Mouse (Mus musculus) megakaryocyte, embryonic 14.5 days (primary cell): ENCODE results near the gene Dtx3l. TPM values are rescaled to one million over a fixed set of nuclear protein-coding genes. Genes with fewer than 3 reads are reported as not detected.
A peak's percentile ranks its signal among the peaks of the same experiment; 100 is the strongest.

Experiments
- H3K27me3 ChIP-seq: replicated peaks from 2 replicates; pipeline ENCODE3; 2012; ENCODE audit warnings: inconsistent platforms
- H3K36me3 ChIP-seq: replicated peaks from 2 replicates; pipeline ENCODE3; 2012; ENCODE audit warnings: low read length, inconsistent platforms, mixed read lengths
- H3K4me1 ChIP-seq: 2 replicates; pipeline ENCODE4 v1.6.1; 2012; ENCODE audit warnings: inconsistent platforms
- H3K4me3 ChIP-seq: replicated peaks from 2 replicates; pipeline ENCODE3; 2012; ENCODE audit warnings: moderate library complexity, mild to moderate bottlenecking, inconsistent platforms
- H3K9me3 ChIP-seq: 2 replicates; pipeline ENCODE4 v1.6.1; 2012; ENCODE audit warnings: inconsistent platforms
- FLI1 ChIP-seq: IDR thresholded peaks from 2 replicates; pipeline ENCODE4 v1.6.1; 2012; ENCODE audit warnings: low read length, inconsistent platforms, mixed read lengths
- GATA1 ChIP-seq: IDR thresholded peaks from 3 replicates; pipeline ENCODE4 v1.6.1; 2012; ENCODE audit warnings: mixed read lengths, low read length, inconsistent platforms, borderline replicate concordance
- polyA plus RNA-seq: library from polyadenylated mRNA; stranded (reverse); fragments of >175 nt; gene quantifications from 2 replicates; pipeline ENCODE4 v1.2.3, GENCODE M21; 2012; ENCODE audit warnings: low replicate concordance; ENCODE audit not compliant: insufficient read depth

The Dtx3l gene
- polyA plus RNA-seq, 1 experiment = 1.3 TPM

GRCm38 (mm10) chr16:35932179-35933055 lies 6.5 kb downstream of the Dtx3l start:
- Histone ChIP-seq H3K36me3 (peaks cover 92% of the 10 kb centered on the region), H3K9me3 (no peaks in the 10 kb centered on the region), H3K27me3 (no peaks in the 10 kb centered on the region), H3K4me3 (peak overlapping the region; percentile 57), H3K4me1 (peaks cover 24% of the 10 kb centered on the region)
- TF ChIP-seq FLI1 = no peak
- TF ChIP-seq GATA1 = no peak

- H3K4me1 ChIP-seq = peaks cover 13% of the 10 kb centered on the region
Measured at GRCm38 (mm10) chr16:35924341-35924740, 14.6 kb downstream of the Dtx3l start.

DNA sequence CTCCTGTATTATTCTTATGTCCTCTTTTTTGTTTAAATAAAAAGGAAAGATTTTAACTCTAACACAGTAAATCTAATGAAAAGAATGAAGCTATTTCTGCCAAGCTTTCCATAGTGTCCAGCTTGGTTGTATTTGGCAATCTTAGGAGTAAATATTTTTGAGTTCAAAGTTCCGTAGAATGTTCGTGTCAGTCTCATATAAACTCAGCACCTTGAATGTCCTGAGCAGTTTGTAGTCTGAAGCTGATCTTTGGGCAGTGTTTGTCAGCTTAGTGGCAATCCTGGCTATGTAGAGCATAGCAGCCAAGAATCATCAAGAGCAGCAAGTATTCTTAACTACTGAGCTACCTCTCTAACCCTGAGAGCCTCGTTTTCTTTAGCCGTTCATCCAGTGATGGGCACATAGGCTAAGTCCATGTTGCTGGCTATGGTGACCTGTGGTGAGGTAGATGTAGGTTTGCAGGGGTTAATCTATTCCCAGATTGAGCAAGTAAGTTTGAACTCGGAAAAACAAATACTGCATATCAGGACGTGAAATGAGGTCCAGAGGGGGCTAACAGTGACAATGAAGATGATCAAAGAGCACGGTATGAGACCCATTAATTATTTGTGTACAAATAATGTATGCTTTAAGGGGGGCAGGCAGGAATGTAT lies 15.3 kb downstream of the Dtx3l start:
- H3K9me3 ChIP-seq = no peaks in the 10 kb centered on the region
- peaks cover 29% of the 10 kb centered on the region for H3K36me3 ChIP-seq
- no peak overlapping the region for H3K4me3 ChIP-seq
- H3K4me1 ChIP-seq = peaks cover 20% of the 10 kb centered on the region
- no peak for TF ChIP-seq FLI1
- no peak for TF ChIP-seq GATA1
- H3K27me3 ChIP-seq = no peaks in the 10 kb centered on the region

More at GRCm38 (mm10) chr16:35924341-35924740, 14.6 kb downstream of the Dtx3l start:
- Histone ChIP-seq H3K36me3 (peaks cover 36% of the 10 kb centered on the region), H3K9me3 (no peaks in the 10 kb centered on the region), H3K4me3 (no peak overlapping the region), H3K27me3 (no peaks in the 10 kb centered on the region)
- no peak for TF ChIP-seq GATA1
- no peak for TF ChIP-seq FLI1

DNA sequence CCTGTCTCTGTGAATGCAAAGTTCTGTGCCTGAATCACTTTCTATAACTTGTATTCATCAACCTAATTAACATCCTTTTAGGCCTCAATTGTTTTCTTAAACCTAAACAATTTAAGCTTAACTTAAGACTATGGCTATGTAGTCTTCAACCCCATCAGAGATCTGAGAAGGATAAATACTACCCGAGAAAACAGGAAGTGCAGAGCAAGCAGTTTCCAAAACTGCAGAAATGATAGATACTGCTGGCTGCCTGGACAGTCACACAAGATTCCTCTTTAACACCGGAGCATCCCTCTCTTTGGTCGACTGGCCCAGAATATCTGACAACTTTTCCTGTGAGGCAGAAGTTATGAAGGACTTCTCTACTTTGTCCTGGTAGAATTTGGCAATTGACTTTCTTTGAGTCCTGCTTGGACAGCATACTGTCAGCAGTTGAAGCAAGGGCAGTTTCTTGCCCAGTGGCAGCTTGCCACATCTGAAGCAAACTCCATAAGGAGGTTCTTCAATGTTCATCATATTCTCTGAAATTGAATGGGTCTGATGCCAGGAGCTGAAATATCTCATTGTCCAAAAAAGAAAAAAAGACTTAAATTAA lies 16.6 kb downstream of the Dtx3l start:
- TF ChIP-seq FLI1 (no peak), GATA1 (no peak)
- H3K4me1 ChIP-seq = peaks cover 29% of the 10 kb centered on the region
- no peaks in the 10 kb centered on the region for H3K9me3 ChIP-seq
- no peak overlapping the region for H3K4me3 ChIP-seq
- H3K36me3 ChIP-seq = peaks cover 18% of the 10 kb centered on the region
- no peaks in the 10 kb centered on the region for H3K27me3 ChIP-seq

- H3K9me3 ChIP-seq = no peaks in the 10 kb centered on the region
- H3K4me1 ChIP-seq = peaks cover 32% of the 10 kb centered on the region
- H3K36me3 ChIP-seq = peaks cover 11% of the 10 kb centered on the region
- H3K27me3 ChIP-seq = no peaks in the 10 kb centered on the region
- TF ChIP-seq FLI1 (no peak), GATA1 (no peak)
- no peak overlapping the region for H3K4me3 ChIP-seq
Measured at GRCm38 (mm10) chr16:35921676-35922235, 17.2 kb downstream of the Dtx3l start.

DNA sequence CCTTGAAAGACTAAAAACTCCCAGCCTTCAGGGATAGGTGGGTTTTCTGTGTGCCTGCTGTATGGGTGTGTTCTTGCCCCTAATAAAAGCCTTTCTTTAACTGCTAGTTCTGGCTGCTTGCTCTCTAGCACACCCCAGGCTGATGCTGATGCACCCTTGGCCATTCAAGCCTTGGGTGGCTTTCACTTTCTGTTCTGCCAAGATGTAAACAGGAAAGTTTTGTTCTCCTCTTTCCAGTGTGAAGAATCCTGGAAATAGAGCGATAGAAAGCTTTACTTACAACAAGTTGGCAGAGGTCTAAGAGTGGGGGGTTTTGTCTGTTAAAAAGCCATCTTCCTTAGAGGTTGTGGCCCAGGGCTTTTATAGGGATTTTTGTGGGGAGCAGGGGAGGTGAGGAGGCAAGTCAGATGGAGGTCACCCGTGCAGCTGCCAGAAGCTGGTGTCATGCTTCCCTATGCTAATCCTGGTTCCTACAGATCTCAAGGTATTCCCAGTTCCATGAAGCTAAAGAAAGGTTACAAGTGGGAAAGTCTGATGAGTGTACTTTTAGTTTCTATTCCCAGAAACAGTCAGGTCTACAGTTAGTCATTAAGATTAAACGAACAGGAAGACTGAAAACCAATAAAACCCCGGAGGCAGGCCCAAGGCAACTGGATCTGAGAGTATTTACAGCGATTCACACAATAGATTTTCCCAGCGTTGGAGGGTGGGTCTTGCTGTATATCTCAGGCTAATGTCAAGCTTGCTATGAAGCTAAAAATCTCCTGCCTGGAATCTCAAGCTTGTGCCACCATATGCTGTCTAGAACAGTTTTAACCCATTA lies 20.0 kb downstream of the Dtx3l start:
- no peaks in the 10 kb centered on the region for H3K9me3 ChIP-seq
- H3K27me3 ChIP-seq = no peaks in the 10 kb centered on the region
- peaks cover 33% of the 10 kb centered on the region for H3K4me1 ChIP-seq
- H3K4me3 ChIP-seq = peak overlapping the region; percentile 90
- TF ChIP-seq GATA1 = no peak
- TF ChIP-seq FLI1 = no peak
- no peaks in the 10 kb centered on the region for H3K36me3 ChIP-seq

- Histone ChIP-seq H3K9me3 (peaks cover 4% of the 10 kb centered on the region; the same call in 1 of the 2 replicates), H3K36me3 (no peaks in the 10 kb centered on the region), H3K4me3 (no peak overlapping the region), H3K27me3 (no peaks in the 10 kb centered on the region), H3K4me1 (peaks cover 27% of the 10 kb centered on the region)
- TF ChIP-seq GATA1 (no peak), FLI1 (no peak)
Measured at GRCm38 (mm10) chr16:35914301-35914700, 24.6 kb downstream of the Dtx3l start.

- peaks cover 19% of the 10 kb centered on the region for H3K4me1 ChIP-seq
- H3K4me3 ChIP-seq = no peak overlapping the region
- H3K9me3 ChIP-seq = peaks cover 7% of the 10 kb centered on the region
- TF ChIP-seq GATA1 = no peak
- no peak for TF ChIP-seq FLI1
- peaks cover 3% of the 10 kb centered on the region for H3K36me3 ChIP-seq
- no peaks in the 10 kb centered on the region for H3K27me3 ChIP-seq
Measured at GRCm38 (mm10) chr16:35913526-35913925, 25.4 kb downstream of the Dtx3l start.

- TF ChIP-seq GATA1 (no peak), FLI1 (no peak)
- Histone ChIP-seq H3K4me1 (peaks cover 20% of the 10 kb centered on the region), H3K9me3 (peaks cover 7% of the 10 kb centered on the region), H3K4me3 (no peak overlapping the region), H3K36me3 (peaks cover 3% of the 10 kb centered on the region), H3K27me3 (no peaks in the 10 kb centered on the region)
Measured at GRCm38 (mm10) chr16:35911449-35911848, 27.5 kb downstream of the Dtx3l start.
